Mouse (Mus musculus): ENCODE data around the gene Xrcc3.

DNA sequence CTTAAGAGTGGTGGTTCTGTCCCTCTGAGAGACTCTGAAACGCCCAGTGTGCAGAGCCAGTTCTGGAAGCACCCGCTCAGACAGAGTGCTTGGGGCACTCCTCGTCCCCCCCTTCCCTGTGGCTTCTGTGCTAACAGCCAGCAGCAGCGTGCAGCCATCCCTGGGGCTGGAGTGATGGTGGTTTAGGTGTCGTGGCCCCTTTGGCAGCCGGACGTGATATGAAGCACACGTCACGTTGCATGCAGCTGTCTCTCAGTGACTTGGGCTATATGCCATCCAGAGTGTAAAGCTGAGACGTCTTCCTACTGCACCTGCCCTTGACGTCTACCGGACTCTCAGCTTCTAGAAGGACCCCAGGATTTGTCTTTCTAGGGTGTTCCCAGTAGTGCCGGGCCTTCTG lies 15.2 kb downstream of the Xrcc3 start:
- no peak for TF ChIP-seq CTCF (IDR thresholded peaks at IDR 0.05; ENCODE audit: low read depth)
- no peak for TF ChIP-seq EP300 (optimal IDR thresholded peaks at IDR 0.05)
